In genomic region chr6:64734441-64735320, GRCm38 (mm10) we compare ENCODE assay signal across 9 mouse cellular contexts. TPM values are rescaled to one million over a fixed set of nuclear protein-coding genes. Genes with fewer than 3 reads are reported as not detected.
A peak's percentile ranks its signal among the peaks of the same experiment; 100 is the strongest.
DNase-seq lines count a peak whose midpoint lies in the region; ATAC-seq and TF ChIP-seq lines count a peak whose summit lies in the region.
"Had no signal": no experiment of that assay in that cellular context is flagged by ENCODE, and none has a peak within 500 bp of the region (broad histone marks: within the 10 kb centered on the region; RNA-seq: fewer than 3 reads in every experiment).

No protein-coding gene starts in this region.

- peak; percentile 2 for DNase-seq in adrenal gland, postnatal 25 days
- no peak for DNase-seq in adrenal gland, adult 8-10 months
- peak; percentile 11 for DNase-seq in ovary, postnatal 36 days (ENCODE audit: low spot score)
- no peak for DNase-seq in ovary, postnatal 10 days (ENCODE audit: low spot score)
- no peak for DNase-seq in liver, embryonic 13.5 days
- DNase-seq in stomach, postnatal 0 days (ENCODE audit: low spot score) = peak; percentile 18
- no peak for DNase-seq in lung, adult 18-20 months

- peak overlapping the region; percentile 40 to 43 for H3K4me3 ChIP-seq in heart, embryonic 14.5 days (ENCODE audit: control insufficient read depth in 1 of 2, insufficient read depth in 1 of 2, low read depth in 1 of 2, low read length in 2 of 2)
- H3K4me3 ChIP-seq in liver, embryonic 13.5 days (replicated peaks) = no peak overlapping the region; the same call in 1 of the 2 replicates
- H3K4me3 ChIP-seq in stomach, postnatal 0 days (ENCODE audit: low read depth, low read length) = peak overlapping the region; percentile 37

- peaks cover 4 to 11% of the 10 kb centered on the region in 2 experiments; a peak in 3 of 4 replicates for H3K4me1 ChIP-seq in heart, embryonic 14.5 days (ENCODE audit: control insufficient read depth in 2 of 2, insufficient read depth in 2 of 2, low read length in 2 of 2)
- H3K4me1 ChIP-seq in liver, embryonic 13.5 days (replicated peaks) = peaks cover under 1% of the 10 kb centered on the region; the same call in 1 of the 2 replicates
- 0 out of 2 replicates have a peak, but pooled peaks cover 5% of the 10 kb centered on the region for H3K4me1 ChIP-seq in stomach, postnatal 0 days (replicated peaks; ENCODE audit: control insufficient read depth, insufficient read depth)

- no peaks in the 10 kb centered on the region for H3K36me3 ChIP-seq in heart, embryonic 14.5 days (ENCODE audit: control insufficient read depth, insufficient read depth, low read length)
- no peaks in the 10 kb centered on the region for H3K36me3 ChIP-seq in liver, embryonic 13.5 days
- no peaks in the 10 kb centered on the region for H3K36me3 ChIP-seq in stomach, postnatal 0 days (ENCODE audit: control insufficient read depth, insufficient read depth, low read length)

- ATAC-seq in heart, embryonic 14.5 days (ENCODE audit: insufficient number of reproducible peaks, insufficient read depth, low FRiP score, low read depth) = no peak
- ATAC-seq in liver, embryonic 13.5 days (ENCODE audit: low read depth) = no peak
- ATAC-seq in stomach, postnatal 0 days (ENCODE audit: low FRiP score, low TSS enrichment) = no peak; the same call in 1 of the 2 replicates

- no peaks in the 10 kb centered on the region for H3K9me3 ChIP-seq in heart, embryonic 14.5 days (ENCODE audit: control insufficient read depth, low read length)
- no peaks in the 10 kb centered on the region for H3K9me3 ChIP-seq in liver, embryonic 13.5 days (replicated peaks)
- H3K9me3 ChIP-seq in stomach, postnatal 0 days (ENCODE audit: control insufficient read depth, low read length) = peaks cover 2% of the 10 kb centered on the region; the same call in 1 of the 2 replicates

- WGBS in heart, embryonic 14.5 days = 3% methylated on average over 52 of the region's 54 CpGs
- 3% methylated on average over 49 of the region's 54 CpGs for WGBS in liver, embryonic 13.5 days (ENCODE audit: insufficient replicate concordance)
- 3% methylated on average over 53 of the region's 54 CpGs for WGBS in stomach, postnatal 0 days

- no peak for TF ChIP-seq CTCF in stomach, postnatal 0 days (IDR thresholded peaks at IDR 0.05; ENCODE audit: low read depth)

- TF ChIP-seq EP300 in stomach, postnatal 0 days (optimal IDR thresholded peaks at IDR 0.05) = no peak

- H3K9ac ChIP-seq in heart, embryonic 14.5 days (ENCODE audit: low read length) = peak overlapping the region; percentile 16
- H3K9ac ChIP-seq in liver, embryonic 13.5 days = no peak overlapping the region
- no peak overlapping the region; the same call in 1 of the 2 replicates for H3K9ac ChIP-seq in stomach, postnatal 0 days (ENCODE audit: low read length)

- H3K27ac ChIP-seq in heart, embryonic 14.5 days (replicated peaks in 1 of 2; ENCODE audit: control insufficient read depth in 1 of 2, insufficient read depth in 1 of 2, low read depth in 2 of 2, low read length in 2 of 2) = no peak overlapping the region
- H3K27ac ChIP-seq in liver, embryonic 13.5 days = no peak overlapping the region
- H3K27ac ChIP-seq in stomach, postnatal 0 days (replicated peaks) = no peak overlapping the region

- peaks cover 71% of the 10 kb centered on the region for H3K27me3 ChIP-seq in heart, embryonic 14.5 days (ENCODE audit: control insufficient read depth, insufficient read depth, low read length)
- peaks cover 62% of the 10 kb centered on the region for H3K27me3 ChIP-seq in liver, embryonic 13.5 days
- H3K27me3 ChIP-seq in stomach, postnatal 0 days (ENCODE audit: control insufficient read depth, insufficient read depth, low read length) = peaks cover 22% of the 10 kb centered on the region; the same call in 1 of the 2 replicates

- H3K4me2 ChIP-seq in heart, embryonic 14.5 days (ENCODE audit: low read length) = peak overlapping the region; percentile 71
- H3K4me2 ChIP-seq in liver, embryonic 13.5 days = peak overlapping the region; percentile 33; the same call in 1 of the 2 replicates
- peak overlapping the region; percentile 55 for H3K4me2 ChIP-seq in stomach, postnatal 0 days (replicated peaks; ENCODE audit: low read depth)

RNA-seq across cellular contexts. Expression of gene Atoh1, which starts 5.8 kb away (rescaled TPM):
- total RNA-seq in adrenal gland, postnatal 25 days (2021) = not detected in 2 replicates
- under 1 TPM in 1 of 4 experiments, not detected in 3; 0.14 TPM for total RNA-seq in adrenal gland, adult 8-10 months (2022)
- not detected in 2 replicates for polyA plus RNA-seq in heart, embryonic 14.5 days (2014; fragmentation: Nextera tagmentation; extraction: Ambion mirVana)
- not detected in 2 replicates for polyA plus RNA-seq in liver, embryonic 13.5 days (2015; fragmentation: Nextera tagmentation; extraction: Ambion mirVana)
- 0.07 and 0.11 TPM in 2 replicates for polyA plus RNA-seq in stomach, postnatal 0 days (2015; fragmentation: Nextera tagmentation; extraction: Ambion mirVana)
- polyA plus RNA-seq: C2C12 had no signal

Comparison
In these comparisons a context has a peak if more than half of its experiments do, and no peak if none do; other contexts are left out.
1. DNase-seq: peak in adrenal gland, postnatal 25 days (single experiment), ovary, postnatal 36 days (single experiment) and stomach, postnatal 0 days (single experiment); none in adrenal gland, adult 8-10 months (single experiment), ovary, postnatal 10 days (single experiment), liver, embryonic 13.5 days (single experiment) and lung, adult 18-20 months (0 of 2).
2. Peak in every context shown above with its lines, with median percentiles within 50 percentile points of each other: H3K4me2 ChIP-seq.